Mouse (Mus musculus) hindbrain, embryonic 12.5 days (tissue): ENCODE data around the gene 1700025F22Rik. TPM values are rescaled to one million over a fixed set of nuclear protein-coding genes. Genes with fewer than 3 reads are reported as not detected.
"Not testable (repeated sequence)": the region's sequence is repeated elsewhere in the genome, so short reads cannot be mapped to it uniquely, and the experiment has no call there.

Experiments used
- ATAC-seq: fragments of 200-750 bp; cut with Nextera tagmentation; 2 replicates; pipeline ENCODE4 v1.8.0; 2017; ENCODE audit warnings: moderate TSS enrichment; ENCODE audit not compliant: low FRiP score
- H3K27ac ChIP-seq: fragments of 300-500 bp; sonication (generic); 2 replicates; pipeline ENCODE4 v1.5.1; 2016; ENCODE audit warnings: mild to moderate bottlenecking
- H3K27me3 ChIP-seq: fragments of 300-500 bp; sonication (generic); 2 replicates; pipeline ENCODE4 v1.6.1; 2016; ENCODE audit warnings: mild to moderate bottlenecking
- H3K36me3 ChIP-seq: fragments of 300-500 bp; sonication (generic); 2 replicates; pipeline ENCODE4 v1.6.1; 2016; ENCODE audit warnings: mild to moderate bottlenecking
- H3K4me1 ChIP-seq: fragments of 300-500 bp; sonication (generic); 2 replicates; pipeline ENCODE4 v1.6.1; 2016
- H3K4me2 ChIP-seq: fragments of 300-500 bp; sonication (generic); replicated peaks from 2 replicates; pipeline ENCODE4 v1.6.1; 2016; ENCODE audit warnings: mild to moderate bottlenecking
- H3K4me3 ChIP-seq: fragments of 300-500 bp; sonication (generic); 2 replicates; pipeline ENCODE4 v1.5.1; 2016; ENCODE audit warnings: mild to moderate bottlenecking
- H3K9ac ChIP-seq: fragments of 300-500 bp; sonication (generic); 2 replicates; pipeline ENCODE4 v1.6.1; 2016; ENCODE audit warnings: mild to moderate bottlenecking, moderate library complexity
- H3K9me3 ChIP-seq: fragments of 300-500 bp; sonication (generic); replicated peaks from 2 replicates; pipeline ENCODE4 v1.6.1; 2016; ENCODE audit warnings: mild to moderate bottlenecking
- WGBS: fragments of 180-500 bp; shearing (Covaris S2); methylation state at CpG from one replicate; pipeline ENCODE4 v1.1.7; 2016; 5-methylcytosine and 5-hydroxymethylcytosine counted together
- polyA plus RNA-seq: library from polyadenylated mRNA; unstranded; fragments of >200 nt; fragmentation: Nextera tagmentation; extraction: Ambion mirVana; gene quantifications from 2 replicates; pipeline ENCODE4 v1.2.1, GENCODE M21; 2016

1700025F22Rik gene
- polyA plus RNA-seq, 1 experiment from 2014 or later, result not detected

DNA sequence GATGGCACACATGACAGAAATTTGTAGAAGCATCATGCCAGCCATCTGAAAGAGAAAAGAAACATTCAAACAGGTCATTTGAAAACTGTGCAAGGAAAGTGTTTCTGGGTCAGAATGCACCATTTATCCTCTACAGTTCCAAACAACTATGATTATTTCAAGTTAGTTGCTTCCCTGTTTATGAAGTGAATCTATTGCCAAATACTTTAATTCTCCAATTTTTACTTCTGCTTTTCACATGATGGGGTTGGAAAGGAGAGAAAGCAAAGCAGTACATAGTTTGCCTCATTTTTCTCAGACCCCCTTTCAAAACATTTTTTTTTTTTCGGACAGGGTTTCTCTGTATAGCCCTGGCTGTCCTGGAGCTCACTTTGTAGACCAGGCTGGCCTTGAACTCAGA is 63.2 kb downstream of the 1700025F22Rik start:
- Histone ChIP-seq H3K27me3 (no peaks in the 10 kb centered on the region), H3K36me3 (no peaks in the 10 kb centered on the region), H3K9ac (no peak overlapping the region), H3K4me2 (no peak overlapping the region), H3K4me3 (no peak overlapping the region), H3K9me3 (no peaks in the 10 kb centered on the region), H3K27ac (no peak overlapping the region), H3K4me1 (no peaks in the 10 kb centered on the region)
- WGBS, result 79% methylated on average over 1 of the region's 1 CpGs
- ATAC-seq, result no peak

DNA sequence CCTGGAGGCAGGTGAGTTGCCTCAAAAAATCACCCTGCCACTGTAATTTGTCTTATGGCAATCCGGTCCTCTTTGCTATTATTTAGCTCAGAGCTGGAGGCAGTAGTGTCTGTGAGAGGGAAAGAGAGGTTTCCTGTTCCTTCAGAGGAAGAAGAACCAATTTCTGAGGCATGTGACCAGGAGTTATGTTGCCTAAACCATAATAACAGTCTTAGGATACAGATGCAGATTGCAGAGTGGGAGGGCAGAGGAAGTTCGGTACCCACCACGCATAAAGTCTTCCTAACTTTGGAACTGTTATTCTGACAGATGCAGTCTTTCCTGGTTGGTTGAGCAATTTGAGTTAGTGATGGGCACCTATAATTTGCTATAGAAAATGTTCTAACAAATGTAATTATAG is 66.7 kb downstream of the 1700025F22Rik start:
- H3K27ac ChIP-seq, result no peak overlapping the region
- no peaks in the 10 kb centered on the region for H3K4me1 ChIP-seq
- no peak overlapping the region for H3K4me3 ChIP-seq
- H3K4me2 ChIP-seq, result no peak overlapping the region
- H3K36me3 ChIP-seq, result no peaks in the 10 kb centered on the region
- no peak for ATAC-seq
- no peak overlapping the region for H3K9ac ChIP-seq
- no peaks in the 10 kb centered on the region for H3K9me3 ChIP-seq
- WGBS, result 80% methylated on average over 3 of the region's 3 CpGs
- peaks cover 2% of the 10 kb centered on the region for H3K27me3 ChIP-seq

DNA sequence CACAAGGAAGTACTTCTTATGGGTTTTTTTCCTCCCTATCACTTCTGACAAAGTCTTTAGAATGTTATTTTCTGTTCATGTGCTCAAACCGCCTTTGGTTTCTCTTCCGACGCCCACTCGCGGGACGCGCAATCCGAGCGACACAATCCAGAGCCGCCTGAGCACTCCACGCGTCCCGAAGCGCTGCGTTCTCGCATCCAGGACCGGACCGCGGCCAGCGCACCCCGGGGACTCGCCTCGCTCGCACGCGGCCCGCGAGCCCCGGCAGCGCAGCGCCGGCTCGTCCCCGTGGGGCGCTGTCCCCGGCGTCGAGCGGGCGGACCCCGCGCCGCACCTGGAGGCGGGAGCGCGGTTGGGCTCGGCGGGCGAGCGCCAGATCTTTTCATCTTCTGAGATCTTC is 73.0 kb downstream of the 1700025F22Rik start:
- not testable (repeated sequence) for H3K4me1 ChIP-seq, ATAC-seq, H3K9me3 ChIP-seq, H3K36me3 ChIP-seq, H3K27ac ChIP-seq, H3K9ac ChIP-seq
- peak overlapping the region; percentile 63 for H3K4me2 ChIP-seq
- H3K27me3 ChIP-seq, result peaks cover 10% of the 10 kb centered on the region
- WGBS, result 3% methylated on average over 50 of the region's 50 CpGs
- peak overlapping the region; percentile 37 for H3K4me3 ChIP-seq

Other genes with a start within 250 kb of the 1700025F22Rik start
- not detected in 2 replicates for gene Zp1, start 244.7 kb downstream of the 1700025F22Rik start, polyA plus RNA-seq
- gene Ptgdr2, start 228.2 kb downstream of the 1700025F22Rik start, polyA plus RNA-seq, result 0.09 and 0.10 TPM in 2 replicates
- 21.5 and 21.7 TPM in 2 replicates for gene Ccdc86, start 216.1 kb downstream of the 1700025F22Rik start, polyA plus RNA-seq
- not detected in 2 replicates for gene Ms4a10, start 190.7 kb downstream of the 1700025F22Rik start, polyA plus RNA-seq
- not detected in 2 replicates for gene Ms4a15, start 172.1 kb downstream of the 1700025F22Rik start, polyA plus RNA-seq
- gene Ms4a18, start 147.3 kb downstream of the 1700025F22Rik start, polyA plus RNA-seq, result not detected in 2 replicates
- gene Ms4a8a, start 84.2 kb downstream of the 1700025F22Rik start, polyA plus RNA-seq, result not detected in 2 replicates
- not detected in 2 replicates for gene 1700017D01Rik, start 34.4 kb downstream of the 1700025F22Rik start, polyA plus RNA-seq
- gene Ms4a13, start 31.4 kb upstream of the 1700025F22Rik start, polyA plus RNA-seq, result not detected in 2 replicates
- not detected in 2 replicates for gene Ms4a12, start 67.1 kb upstream of the 1700025F22Rik start, polyA plus RNA-seq
- gene Ms4a1, start 100.9 kb upstream of the 1700025F22Rik start, polyA plus RNA-seq, result not detected in 2 replicates
- not detected in 2 replicates for gene Ms4a5, start 118.6 kb upstream of the 1700025F22Rik start, polyA plus RNA-seq
- gene Ms4a14, start 149.1 kb upstream of the 1700025F22Rik start, polyA plus RNA-seq, result not detected in 2 replicates
- gene Ms4a7, start 170.8 kb upstream of the 1700025F22Rik start, polyA plus RNA-seq, result 2.6 and 3.7 TPM in 2 replicates
- gene Ms4a4a, start 210.2 kb upstream of the 1700025F22Rik start, polyA plus RNA-seq, result 3.5 and 4.0 TPM in 2 replicates
- gene Ms4a4c, start 239.4 kb upstream of the 1700025F22Rik start, polyA plus RNA-seq, result 0.26 TPM in 1 of 2 replicates, not detected in the other